Mouse (Mus musculus) cerebellum, adult (tissue): ENCODE measurements around the gene Slit1.

Experiments used
- ATAC-seq: cut with Nextera tagmentation; 2 replicates; pipeline ENCODE4 v1.9.2; 2017; ENCODE audit warnings: mild to moderate bottlenecking, moderate library complexity, mixed read lengths; ENCODE audit not compliant: insufficient number of reproducible peaks, low FRiP score, low TSS enrichment

The Slit1 gene

GRCm38 (mm10) chr19:41693727-41694126 lies 49.7 kb downstream of the Slit1 start:
- ATAC-seq = no peak

- no peak for ATAC-seq
Observed at GRCm38 (mm10) chr19:41690064-41690463, 53.4 kb downstream of the Slit1 start.

GRCm38 (mm10) chr19:41688251-41688650 lies 55.2 kb downstream of the Slit1 start:
- ATAC-seq = no peak

- no peak for ATAC-seq
Observed at GRCm38 (mm10) chr19:41687836-41688235, 55.6 kb downstream of the Slit1 start.

- ATAC-seq = no peak
Observed at GRCm38 (mm10) chr19:41686194-41686593, 57.3 kb downstream of the Slit1 start.

- no peak for ATAC-seq
Observed at GRCm38 (mm10) chr19:41685453-41686086, 57.9 kb downstream of the Slit1 start.

GRCm38 (mm10) chr19:41684874-41685273 lies 58.6 kb downstream of the Slit1 start:
- no peak for ATAC-seq

GRCm38 (mm10) chr19:41683951-41684350 lies 59.5 kb downstream of the Slit1 start:
- ATAC-seq = no peak

GRCm38 (mm10) chr19:41680267-41680666 lies 63.2 kb downstream of the Slit1 start:
- no peak for ATAC-seq

GRCm38 (mm10) chr19:41679028-41679427 lies 64.4 kb downstream of the Slit1 start:
- ATAC-seq = no peak

- ATAC-seq = no peak
Observed at GRCm38 (mm10) chr19:41677575-41677974, 65.9 kb downstream of the Slit1 start.

GRCm38 (mm10) chr19:41675583-41675982 lies 67.9 kb downstream of the Slit1 start:
- no peak for ATAC-seq

GRCm38 (mm10) chr19:41674366-41674765 lies 69.1 kb downstream of the Slit1 start:
- no peak for ATAC-seq

- ATAC-seq = no peak
Observed at GRCm38 (mm10) chr19:41672836-41673235, 70.6 kb downstream of the Slit1 start.

GRCm38 (mm10) chr19:41670931-41671330 lies 72.5 kb downstream of the Slit1 start:
- no peak for ATAC-seq

- ATAC-seq = no peak
Observed at GRCm38 (mm10) chr19:41670473-41670872, 73.0 kb downstream of the Slit1 start.

GRCm38 (mm10) chr19:41669747-41670342 lies 73.6 kb downstream of the Slit1 start:
- ATAC-seq = no peak

- ATAC-seq = no peak
Observed at GRCm38 (mm10) chr19:41667591-41667990, 75.9 kb downstream of the Slit1 start.

- no peak for ATAC-seq
Observed at GRCm38 (mm10) chr19:41665941-41666340, 77.5 kb downstream of the Slit1 start.

GRCm38 (mm10) chr19:41663506-41664242 lies 79.8 kb downstream of the Slit1 start:
- ATAC-seq = no peak

- no peak for ATAC-seq
Observed at GRCm38 (mm10) chr19:41661466-41661865, 82.0 kb downstream of the Slit1 start.

- ATAC-seq = no peak
Observed at GRCm38 (mm10) chr19:41660999-41661374, 82.5 kb downstream of the Slit1 start.
